Mouse (Mus musculus): Measurements from ENCODE around the gene Cass4. TPM values are rescaled to one million over a fixed set of nuclear protein-coding genes. Genes with fewer than 3 reads are reported as not detected.

The Cass4 gene
- polyA plus RNA-seq, 1 experiment from 2014 or later, result 0.45 TPM

- Histone ChIP-seq H3K36me3 (no peaks in the 10 kb centered on the region), H3K4me3 (peak overlapping the region; percentile 17), H3K27me3 (replicated peaks) (no peaks in the 10 kb centered on the region; the same call in 1 of the 2 replicates), H3K9me3 (no peaks in the 10 kb centered on the region), H3K27ac (replicated peaks) (no peak overlapping the region), H3K4me2 (peak overlapping the region; percentile 58), H3K9ac (peak overlapping the region; percentile 41), H3K4me1 (peaks cover 19% of the 10 kb centered on the region)
- 5% methylated on average over 9 of the region's 9 CpGs for WGBS
- ATAC-seq (ENCODE audit: extremely low read depth, insufficient number of reproducible peaks, low FRiP score, low TSS enrichment), result no peak
Measured at GRCm38 (mm10) chr2:172412454-172412853, 18.9 kb downstream of the Cass4 start.

DNA sequence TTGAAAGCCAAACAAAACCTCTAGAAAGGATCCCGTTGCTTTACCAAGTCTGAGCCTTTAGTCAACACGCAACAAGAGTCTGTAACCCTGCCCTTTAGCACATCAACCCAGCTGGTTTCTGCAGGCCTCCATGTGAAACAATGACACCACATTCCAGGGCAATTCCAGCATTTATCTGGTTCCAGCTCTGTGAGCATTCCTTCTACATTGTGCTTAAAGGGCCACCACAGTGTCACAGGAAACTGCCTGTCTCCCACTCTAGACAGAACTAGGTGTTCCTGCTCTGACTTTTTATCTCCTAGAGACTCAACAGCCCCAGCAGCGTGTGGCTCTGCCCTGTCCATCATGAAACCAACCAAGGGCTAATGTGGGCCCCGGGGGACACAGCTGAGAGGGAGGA lies 19.7 kb downstream of the Cass4 start:
- ATAC-seq (ENCODE audit: extremely low read depth, insufficient number of reproducible peaks, low FRiP score, low TSS enrichment), result no peak
- H3K4me2 ChIP-seq, result no peak overlapping the region
- peaks cover 19% of the 10 kb centered on the region for H3K4me1 ChIP-seq
- peaks cover 6% of the 10 kb centered on the region; the same call in 1 of the 2 replicates for H3K27me3 ChIP-seq (replicated peaks)
- peak overlapping the region; percentile 61 for H3K27ac ChIP-seq (replicated peaks)
- no peaks in the 10 kb centered on the region for H3K36me3 ChIP-seq
- H3K9ac ChIP-seq, result 0 out of 2 replicates have a peak overlapping the region, but pooled peaks have one; percentile 47
- WGBS, result 13% methylated on average over 4 of the region's 4 CpGs
- H3K4me3 ChIP-seq, result no peak overlapping the region
- H3K9me3 ChIP-seq, result no peaks in the 10 kb centered on the region

GRCm38 (mm10) chr2:172413894-172414293 lies 20.3 kb downstream of the Cass4 start:
- no peak for ATAC-seq (ENCODE audit: extremely low read depth, insufficient number of reproducible peaks, low FRiP score, low TSS enrichment)
- no peak overlapping the region for H3K4me3 ChIP-seq
- no peaks in the 10 kb centered on the region for H3K36me3 ChIP-seq
- H3K4me2 ChIP-seq, result no peak overlapping the region
- peaks cover 19% of the 10 kb centered on the region for H3K4me1 ChIP-seq
- H3K9ac ChIP-seq, result no peak overlapping the region
- H3K27me3 ChIP-seq (replicated peaks), result peaks cover 9% of the 10 kb centered on the region; the same call in 1 of the 2 replicates
- peak overlapping the region; percentile 61; the same call in 1 of the 2 replicates for H3K27ac ChIP-seq (replicated peaks)
- WGBS, result 46% methylated on average over 5 of the region's 5 CpGs
- H3K9me3 ChIP-seq, result no peaks in the 10 kb centered on the region

GRCm38 (mm10) chr2:172416218-172416617 lies 22.6 kb downstream of the Cass4 start:
- H3K9ac ChIP-seq, result no peak overlapping the region
- no peaks in the 10 kb centered on the region for H3K36me3 ChIP-seq
- no peaks in the 10 kb centered on the region for H3K9me3 ChIP-seq
- peaks cover 17% of the 10 kb centered on the region for H3K4me1 ChIP-seq
- no peak for ATAC-seq (ENCODE audit: extremely low read depth, insufficient number of reproducible peaks, low FRiP score, low TSS enrichment)
- H3K4me2 ChIP-seq, result no peak overlapping the region
- H3K27ac ChIP-seq (replicated peaks), result no peak overlapping the region
- H3K27me3 ChIP-seq (replicated peaks), result peaks cover 9% of the 10 kb centered on the region; the same call in 1 of the 2 replicates
- no peak overlapping the region for H3K4me3 ChIP-seq
- WGBS, result 45% methylated on average over 12 of the region's 12 CpGs

- H3K4me3 ChIP-seq, result no peak overlapping the region
- no peaks in the 10 kb centered on the region for H3K36me3 ChIP-seq
- ATAC-seq (ENCODE audit: extremely low read depth, insufficient number of reproducible peaks, low FRiP score, low TSS enrichment), result no peak
- no peak overlapping the region for H3K4me2 ChIP-seq
- 81% methylated on average over 5 of the region's 5 CpGs for WGBS
- H3K27ac ChIP-seq (replicated peaks), result no peak overlapping the region
- H3K27me3 ChIP-seq (replicated peaks), result peaks cover 9% of the 10 kb centered on the region; the same call in 1 of the 2 replicates
- H3K9me3 ChIP-seq, result no peaks in the 10 kb centered on the region
- H3K4me1 ChIP-seq, result peaks cover 16% of the 10 kb centered on the region
- no peak overlapping the region for H3K9ac ChIP-seq
Measured at GRCm38 (mm10) chr2:172416876-172417275, 23.3 kb downstream of the Cass4 start.

- Histone ChIP-seq H3K4me1 (peaks cover 8% of the 10 kb centered on the region), H3K9ac (no peak overlapping the region), H3K36me3 (no peaks in the 10 kb centered on the region), H3K4me3 (no peak overlapping the region), H3K9me3 (no peaks in the 10 kb centered on the region), H3K4me2 (no peak overlapping the region), H3K27ac (replicated peaks) (no peak overlapping the region), H3K27me3 (replicated peaks) (peaks cover 9% of the 10 kb centered on the region; the same call in 1 of the 2 replicates)
- 83% methylated on average over 5 of the region's 5 CpGs for WGBS
- no peak for ATAC-seq (ENCODE audit: extremely low read depth, insufficient number of reproducible peaks, low FRiP score, low TSS enrichment)
Measured at GRCm38 (mm10) chr2:172418208-172418607, 24.6 kb downstream of the Cass4 start.

GRCm38 (mm10) chr2:172430609-172431008 lies 37.0 kb downstream of the Cass4 start:
- Histone ChIP-seq H3K27ac (replicated peaks) (peak overlapping the region; percentile 70), H3K9ac (no peak overlapping the region), H3K4me3 (no peak overlapping the region), H3K4me2 (no peak overlapping the region), H3K9me3 (no peaks in the 10 kb centered on the region), H3K36me3 (no peaks in the 10 kb centered on the region), H3K27me3 (replicated peaks) (peaks cover 29% of the 10 kb centered on the region), H3K4me1 (peaks cover 17% of the 10 kb centered on the region)
- ATAC-seq (ENCODE audit: extremely low read depth, insufficient number of reproducible peaks, low FRiP score, low TSS enrichment), result peak; percentile 76
- 9% methylated on average over 1 of the region's 1 CpGs for WGBS

DNA sequence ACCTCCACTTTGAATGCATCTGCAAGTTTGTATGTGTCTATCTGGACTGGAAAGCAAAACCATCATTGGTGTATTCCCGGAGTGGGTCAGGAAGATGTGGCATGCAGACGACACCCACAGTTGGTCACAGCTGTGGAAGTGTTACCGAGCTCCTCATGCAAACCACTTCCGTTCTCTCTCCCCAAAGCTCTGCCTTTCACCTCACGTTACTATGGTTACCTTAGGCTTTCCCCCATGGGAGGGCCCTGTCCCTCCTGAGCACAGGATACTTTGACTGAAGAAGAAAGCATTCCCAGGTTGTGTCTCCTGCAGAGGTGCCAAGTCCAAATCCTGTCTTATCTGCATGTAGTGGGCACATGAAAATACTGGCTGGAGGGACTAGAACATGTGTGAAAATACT lies 40.2 kb downstream of the Cass4 start:
- no peak overlapping the region for H3K27ac ChIP-seq (replicated peaks)
- 33% methylated on average over 5 of the region's 5 CpGs for WGBS
- H3K4me3 ChIP-seq, result no peak overlapping the region
- ATAC-seq (ENCODE audit: extremely low read depth, insufficient number of reproducible peaks, low FRiP score, low TSS enrichment), result no peak
- H3K4me1 ChIP-seq, result peaks cover 17% of the 10 kb centered on the region
- no peak overlapping the region for H3K4me2 ChIP-seq
- H3K36me3 ChIP-seq, result no peaks in the 10 kb centered on the region
- H3K9me3 ChIP-seq, result no peaks in the 10 kb centered on the region
- peaks cover 20% of the 10 kb centered on the region for H3K27me3 ChIP-seq (replicated peaks)
- H3K9ac ChIP-seq, result no peak overlapping the region

DNA sequence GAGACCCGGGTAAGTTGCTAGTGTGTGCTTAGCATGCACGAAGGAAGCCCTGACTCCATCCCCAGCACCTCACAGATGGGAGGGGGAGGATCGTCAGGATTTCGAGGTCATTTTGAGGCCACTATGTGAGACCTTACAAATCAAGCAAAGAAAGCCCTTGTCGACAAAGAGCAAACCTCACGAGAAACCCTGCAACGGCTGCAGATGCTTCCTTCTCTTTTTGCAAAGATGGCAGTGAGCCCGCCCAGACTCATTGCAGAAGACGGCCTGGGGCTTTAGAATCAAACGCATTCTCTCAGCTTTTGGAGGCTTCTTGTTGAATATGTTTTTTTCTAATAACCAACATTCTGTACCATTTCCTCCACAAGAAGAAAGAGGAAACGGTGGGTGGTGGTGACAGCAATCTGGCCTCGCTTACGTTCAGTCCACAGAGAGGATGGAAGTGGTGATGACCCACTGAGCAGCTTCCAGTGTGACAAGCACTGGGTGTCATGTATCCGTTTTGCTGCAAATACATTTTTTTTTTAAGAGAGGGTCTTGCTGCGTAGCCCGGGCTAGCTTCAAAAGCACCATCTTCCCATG lies 43.9 kb downstream of the Cass4 start:
- ATAC-seq (ENCODE audit: extremely low read depth, insufficient number of reproducible peaks, low FRiP score, low TSS enrichment), result no peak
- 61% methylated on average over 16 of the region's 16 CpGs for WGBS
- no peak overlapping the region for H3K27ac ChIP-seq (replicated peaks)

GRCm38 (mm10) chr2:172439843-172440639 lies 46.4 kb downstream of the Cass4 start, which contains the start of gene Rtf2:
Gene Rtf2 (plus strand): TSS chr2:172440556.
- 2% methylated on average over 35 of the region's 35 CpGs for WGBS
- Histone ChIP-seq H3K4me1 (peaks cover 16% of the 10 kb centered on the region), H3K9ac (peak within 1 kb of the TSS; percentile 84), H3K4me2 (peak within 1 kb of the TSS; percentile 95), H3K9me3 (no peaks in the 10 kb centered on the region), H3K27me3 (replicated peaks) (0 out of 2 replicates have a peak, but pooled peaks cover 4% of the 10 kb centered on the region), H3K36me3 (peaks cover 4% of the 10 kb centered on the region), H3K27ac (replicated peaks) (peak within 1 kb of the TSS; percentile 73), H3K4me3 (peak within 1 kb of the TSS; percentile 74)
- ATAC-seq (ENCODE audit: extremely low read depth, insufficient number of reproducible peaks, low FRiP score, low TSS enrichment), result peak; percentile 97

More for the DNA sequence above, 43.9 kb downstream of the Cass4 start:
- H3K4me1 ChIP-seq, result peaks cover 16% of the 10 kb centered on the region
- H3K9ac ChIP-seq, result no peak overlapping the region
- H3K9me3 ChIP-seq, result no peaks in the 10 kb centered on the region
- peaks cover 13% of the 10 kb centered on the region for H3K27me3 ChIP-seq (replicated peaks)
- no peaks in the 10 kb centered on the region for H3K36me3 ChIP-seq
- no peak overlapping the region for H3K4me2 ChIP-seq
- H3K4me3 ChIP-seq, result no peak overlapping the region

DNA sequence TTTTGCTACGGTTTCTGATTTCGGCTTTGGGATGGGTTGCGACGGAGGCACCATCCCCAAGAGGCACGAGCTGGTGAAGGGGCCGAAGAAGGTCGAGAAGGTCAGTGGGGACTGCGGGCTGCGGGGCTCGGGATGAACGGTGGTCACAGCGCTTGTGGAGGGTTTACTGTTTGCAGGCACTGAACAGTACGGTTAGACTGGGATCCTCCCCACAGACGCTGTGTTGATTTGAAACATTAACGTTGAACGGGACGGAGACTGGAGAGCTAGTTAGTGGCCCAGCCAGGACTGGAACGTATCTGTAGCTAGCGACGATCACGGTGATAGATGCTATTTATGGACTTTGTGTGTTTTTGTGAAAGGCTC lies 47.0 kb downstream of the Cass4 start:
- Histone ChIP-seq H3K4me1 (peaks cover 16% of the 10 kb centered on the region), H3K27me3 (replicated peaks) (no peaks in the 10 kb centered on the region), H3K9me3 (no peaks in the 10 kb centered on the region), H3K9ac (peak overlapping the region; percentile 84), H3K27ac (replicated peaks) (peak overlapping the region; percentile 63), H3K36me3 (peaks cover 10% of the 10 kb centered on the region), H3K4me2 (peak overlapping the region; percentile 95), H3K4me3 (peak overlapping the region; percentile 74)
- peak; percentile 39; the same call in 1 of the 2 replicates for ATAC-seq (ENCODE audit: extremely low read depth, insufficient number of reproducible peaks, low FRiP score, low TSS enrichment)
- under 1% methylated on average over 21 of the region's 21 CpGs for WGBS

Measured in heart, embryonic 13.5 days (tissue).